Mouse (Mus musculus) cerebellum, adult 11 months (tissue): ENCODE results near the gene Stk11ip.
A peak's percentile ranks its signal among the peaks of the same experiment; 100 is the strongest.

Experiments
- DNase-seq: peaks from one replicate; pipeline ENCODE4 v3.0.0; 2022

The Stk11ip gene

DNA sequence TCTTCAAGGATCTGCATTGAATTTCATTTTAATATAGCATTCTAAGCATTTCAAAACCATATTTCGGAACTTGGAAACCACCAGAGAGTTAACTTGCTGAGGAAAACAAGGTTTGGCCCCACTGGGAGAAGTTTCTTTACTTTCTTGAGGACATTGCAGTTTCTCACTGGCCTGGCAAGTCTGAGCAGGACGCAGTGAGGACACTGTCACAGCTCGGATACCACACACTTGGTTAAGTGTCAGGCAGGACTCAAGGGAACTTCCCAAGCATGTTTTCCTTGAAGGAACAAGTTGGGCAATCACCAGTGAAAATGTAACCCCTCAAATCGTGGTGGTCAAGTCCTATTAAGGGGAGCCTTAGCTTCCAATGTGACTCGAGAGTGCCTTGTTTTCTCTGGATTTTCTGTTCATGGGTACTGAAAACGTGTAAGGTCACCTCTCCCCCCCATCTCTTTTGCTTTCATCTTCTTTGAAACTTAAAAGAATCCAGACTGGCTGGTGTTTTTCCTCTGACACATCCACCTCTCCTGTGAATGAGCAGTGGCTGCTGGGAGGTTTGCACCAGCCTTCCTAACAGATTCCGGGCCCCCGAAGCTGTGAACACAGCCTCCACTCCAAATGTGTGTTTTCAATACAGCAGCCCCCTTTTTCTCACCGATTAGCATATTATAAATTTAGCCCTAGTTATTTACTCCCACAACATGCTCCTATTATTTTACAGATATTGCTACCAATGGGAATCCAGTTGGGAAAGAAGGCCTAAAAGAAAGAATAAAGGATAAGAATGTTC is 16.9 kb upstream of the Stk11ip start:
- no peak for DNase-seq

DNA sequence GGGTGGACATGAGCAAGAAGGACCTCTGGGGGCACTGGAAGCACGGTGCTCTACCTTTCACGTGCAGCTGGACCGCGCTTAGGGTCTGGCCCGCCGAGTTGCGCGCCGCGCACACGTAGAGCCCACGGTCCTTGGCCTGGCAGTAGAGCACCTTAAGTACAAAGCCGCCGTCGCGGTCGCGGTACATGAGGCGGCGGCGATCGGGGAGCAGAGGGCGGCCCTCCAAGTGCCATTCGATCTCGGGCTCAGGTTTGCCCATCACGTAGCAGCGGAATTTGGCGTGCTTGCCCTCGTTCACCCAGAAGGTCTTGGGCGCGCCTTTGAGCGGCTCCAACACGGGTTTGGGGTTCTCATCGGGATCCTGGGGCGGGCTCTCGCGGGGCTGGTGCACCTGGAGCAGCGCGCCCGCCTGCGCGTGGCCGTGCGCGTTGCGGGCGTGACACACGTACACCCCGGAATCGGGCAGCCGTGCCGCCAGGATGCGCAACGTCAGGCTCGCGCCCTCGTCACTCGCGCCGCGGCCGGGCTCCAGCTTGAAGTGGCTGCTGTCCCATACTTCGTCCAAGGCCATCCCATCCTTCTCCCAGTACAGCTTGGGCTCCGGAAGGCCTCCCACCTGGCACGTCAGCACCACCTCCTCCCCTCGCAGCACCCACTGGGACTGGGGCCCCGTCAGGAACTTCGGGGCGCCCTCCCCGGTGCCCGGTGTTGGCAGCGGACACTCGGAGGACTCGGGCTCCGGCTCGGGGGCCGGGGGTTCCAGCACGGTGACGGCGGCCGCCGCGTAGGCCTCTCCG is 16.0 kb upstream of the Stk11ip start:
- peak; percentile 86 for DNase-seq

DNA sequence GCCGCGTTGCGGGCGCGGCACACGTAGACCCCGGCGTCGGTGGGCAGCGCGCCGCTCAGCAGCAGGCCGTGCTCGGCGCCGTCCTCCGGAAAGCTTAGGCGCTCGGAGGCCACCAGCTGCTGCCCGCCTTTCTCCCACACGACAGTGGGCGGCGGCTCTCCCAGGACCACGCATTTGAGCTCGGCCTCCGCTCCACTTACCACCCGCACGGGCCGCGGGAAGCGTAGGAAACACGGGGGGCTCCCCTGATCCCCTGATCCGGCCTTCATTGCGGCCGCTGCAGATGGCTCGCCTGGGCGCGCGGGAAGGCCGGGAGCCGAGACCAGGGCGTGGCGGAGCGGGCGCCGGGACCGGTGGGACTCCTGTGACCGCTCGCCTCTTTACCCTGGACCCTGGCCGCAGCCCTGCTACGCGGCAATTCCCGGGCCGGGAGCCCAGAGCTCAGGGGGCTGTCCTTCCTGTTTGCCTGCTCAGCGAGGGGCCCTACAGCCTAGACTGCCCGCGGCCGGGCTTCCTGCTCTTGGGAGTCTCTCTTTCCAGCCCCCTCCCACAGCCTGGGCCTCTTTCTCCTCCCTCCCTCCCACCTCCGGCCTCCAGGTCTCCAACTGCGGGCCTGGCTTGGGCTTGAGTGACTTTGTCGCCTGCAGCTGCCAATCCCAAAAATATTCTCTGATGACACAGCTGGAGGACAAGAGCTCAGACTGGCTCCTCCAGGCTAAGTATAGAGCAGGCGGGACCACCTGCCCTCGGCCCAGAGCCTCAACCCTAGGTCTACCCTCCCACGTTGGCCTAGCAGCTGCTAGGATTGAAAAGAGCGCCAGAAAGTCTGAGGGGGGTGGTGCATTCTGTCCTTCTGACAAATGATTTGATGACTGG is 15.1 kb upstream of the Stk11ip start, which contains the start of gene Obsl1:
TSS of gene Obsl1 (minus strand) at position 497 of the 876 bp plus-strand sequence.
- peak; percentile 48 for DNase-seq

DNA sequence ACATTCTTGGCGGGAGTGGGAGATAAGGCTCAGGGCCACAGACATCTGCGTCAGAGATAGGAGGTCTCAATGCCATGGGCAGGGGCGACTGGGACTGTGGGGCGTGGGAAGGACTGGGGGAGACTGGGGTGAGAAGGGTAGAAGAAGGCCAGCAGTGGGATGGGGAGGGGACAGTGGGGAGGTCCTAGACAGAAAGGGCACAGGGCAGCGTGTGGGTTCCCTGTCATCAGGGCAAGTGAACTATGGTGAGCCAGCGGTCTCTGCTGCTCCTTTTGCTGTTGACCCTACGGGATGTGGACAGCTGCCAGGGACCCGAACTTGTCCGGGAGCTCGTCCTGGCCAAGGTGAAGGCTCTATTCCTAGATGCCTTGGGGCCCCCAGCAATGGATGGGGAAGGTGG is 14.3 kb upstream of the Stk11ip start, which contains the start of gene Inha:
TSS of gene Inha (plus strand) at position 72 of the 400 bp plus-strand sequence.
- DNase-seq, result no peak

GRCm38 (mm10) chr1:75509586-75509985 is 11.7 kb upstream of the Stk11ip start:
- DNase-seq, result no peak

GRCm38 (mm10) chr1:75510154-75510553 is 11.2 kb upstream of the Stk11ip start:
- DNase-seq, result no peak

DNA sequence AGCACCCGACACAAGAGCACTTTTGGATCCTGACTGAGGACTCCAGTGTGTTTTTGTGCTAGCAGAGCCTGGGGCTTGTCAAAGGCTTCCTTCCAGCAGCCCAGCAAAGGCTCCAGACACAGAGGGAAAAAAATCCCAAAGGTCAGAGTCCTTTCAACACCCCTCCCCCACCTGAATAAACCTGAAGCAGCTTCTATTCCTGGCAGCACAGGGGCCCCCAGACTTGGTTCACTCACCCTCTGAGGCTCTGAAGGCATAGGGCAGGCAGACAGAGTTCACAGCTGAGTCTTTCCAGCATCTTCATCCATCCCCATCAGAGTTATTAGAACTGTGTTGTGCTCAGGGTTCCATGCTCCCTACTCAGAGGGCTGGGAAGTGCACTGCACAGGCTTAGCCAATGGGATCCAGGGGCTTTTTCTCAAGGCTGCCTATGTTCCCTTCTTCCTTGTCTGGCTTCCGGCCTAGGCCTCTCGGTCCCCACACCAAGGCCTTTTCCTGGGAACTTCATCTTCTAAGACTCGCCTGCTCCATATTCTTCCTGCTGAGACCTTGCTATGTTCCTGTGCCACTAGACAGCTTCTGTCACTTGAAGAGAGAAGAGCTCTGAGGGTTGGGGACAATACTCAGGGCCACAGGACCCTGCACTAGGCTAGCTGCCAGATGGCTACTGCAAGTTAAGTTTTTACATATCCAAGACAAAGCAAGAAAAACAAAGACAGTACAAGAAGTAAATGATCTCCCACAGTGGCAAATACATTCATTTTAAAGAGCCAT is 9.7 kb upstream of the Stk11ip start:
- DNase-seq, result no peak

GRCm38 (mm10) chr1:75512550-75512949 is 8.8 kb upstream of the Stk11ip start:
- no peak for DNase-seq

DNA sequence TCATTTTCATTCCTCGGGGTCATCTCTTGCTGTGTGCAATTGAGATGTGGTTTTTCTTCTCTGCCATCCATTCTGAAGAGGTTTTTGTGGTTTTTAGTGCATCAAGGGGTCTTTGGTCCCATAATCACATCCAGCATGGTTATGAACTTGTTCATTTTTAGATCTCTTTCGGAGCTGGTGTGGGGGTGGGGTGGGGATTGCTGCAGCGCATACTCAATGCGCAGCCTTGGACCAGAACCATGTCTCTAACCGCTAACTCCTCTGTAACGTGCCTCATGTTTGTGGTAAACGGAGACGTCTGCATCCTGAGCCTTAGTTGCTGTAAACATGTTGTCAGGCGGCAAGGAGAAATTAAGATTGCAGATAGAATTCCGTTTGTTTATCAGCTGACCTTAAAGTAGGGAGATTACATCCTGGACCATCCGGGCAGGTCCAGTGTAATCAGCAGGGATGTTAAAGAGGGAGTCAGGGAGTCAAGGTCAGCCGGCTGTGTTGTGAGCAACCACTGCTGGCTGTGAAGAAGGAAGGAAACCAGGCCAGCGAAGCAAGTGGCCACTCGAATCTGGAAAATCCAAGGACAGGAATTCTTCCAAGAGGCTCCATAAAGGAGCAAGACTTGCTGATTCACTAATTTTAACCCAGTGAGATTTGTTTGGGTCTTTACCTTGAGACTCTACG is 4.5 kb upstream of the Stk11ip start:
- DNase-seq, result no peak

GRCm38 (mm10) chr1:75517984-75518383 is 3.3 kb upstream of the Stk11ip start:
- no peak for DNase-seq

GRCm38 (mm10) chr1:75518427-75518826 is 2.9 kb upstream of the Stk11ip start:
- no peak for DNase-seq

DNA sequence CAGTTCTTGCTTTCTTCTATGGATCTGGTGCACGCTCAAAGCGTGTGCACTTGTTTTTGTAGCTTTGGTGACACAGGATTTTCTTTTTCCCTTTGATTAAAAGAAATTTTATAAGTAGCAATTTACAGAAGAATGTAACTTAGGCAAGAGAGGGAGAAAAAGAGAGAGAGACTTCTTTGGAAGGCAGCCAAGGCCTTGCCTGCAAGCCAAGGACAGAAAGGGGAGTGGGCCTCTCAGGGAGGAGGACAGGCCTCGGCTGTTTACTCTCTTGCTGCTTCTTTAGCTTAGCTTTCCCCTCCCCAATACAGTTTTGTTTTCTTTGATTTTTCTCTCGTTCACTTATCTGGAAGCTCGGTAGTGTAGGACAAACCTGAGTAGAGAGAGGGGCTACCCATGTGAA is 1.8 kb upstream of the Stk11ip start:
- DNase-seq, result no peak

GRCm38 (mm10) chr1:75524679-75525078 is 3.4 kb downstream of the Stk11ip start:
- DNase-seq, result no peak

DNA sequence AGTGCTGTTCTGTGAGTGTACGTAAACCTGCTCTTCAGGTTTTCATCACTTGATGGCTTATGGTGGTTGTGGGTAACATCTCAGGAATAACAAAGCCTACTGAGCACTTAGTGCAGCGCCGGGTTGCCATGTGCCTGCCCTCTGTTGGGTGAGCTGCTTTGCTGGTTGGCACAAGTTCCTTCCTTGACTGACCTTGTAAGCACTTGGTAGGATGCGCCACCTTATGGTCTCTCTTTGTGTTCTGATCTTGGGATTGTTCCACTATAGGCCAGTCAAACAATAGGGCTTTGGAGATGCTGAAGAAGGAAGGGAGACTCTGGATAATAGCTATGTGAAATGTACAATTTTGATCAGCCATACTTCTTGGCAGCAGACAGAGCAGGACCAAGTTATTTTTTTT is 9.2 kb downstream of the Stk11ip start:
- no peak for DNase-seq

- no peak for DNase-seq
These were observed 11.2 kb downstream of the Stk11ip start for GRCm38 (mm10) chr1:75532280-75533172.

DNA sequence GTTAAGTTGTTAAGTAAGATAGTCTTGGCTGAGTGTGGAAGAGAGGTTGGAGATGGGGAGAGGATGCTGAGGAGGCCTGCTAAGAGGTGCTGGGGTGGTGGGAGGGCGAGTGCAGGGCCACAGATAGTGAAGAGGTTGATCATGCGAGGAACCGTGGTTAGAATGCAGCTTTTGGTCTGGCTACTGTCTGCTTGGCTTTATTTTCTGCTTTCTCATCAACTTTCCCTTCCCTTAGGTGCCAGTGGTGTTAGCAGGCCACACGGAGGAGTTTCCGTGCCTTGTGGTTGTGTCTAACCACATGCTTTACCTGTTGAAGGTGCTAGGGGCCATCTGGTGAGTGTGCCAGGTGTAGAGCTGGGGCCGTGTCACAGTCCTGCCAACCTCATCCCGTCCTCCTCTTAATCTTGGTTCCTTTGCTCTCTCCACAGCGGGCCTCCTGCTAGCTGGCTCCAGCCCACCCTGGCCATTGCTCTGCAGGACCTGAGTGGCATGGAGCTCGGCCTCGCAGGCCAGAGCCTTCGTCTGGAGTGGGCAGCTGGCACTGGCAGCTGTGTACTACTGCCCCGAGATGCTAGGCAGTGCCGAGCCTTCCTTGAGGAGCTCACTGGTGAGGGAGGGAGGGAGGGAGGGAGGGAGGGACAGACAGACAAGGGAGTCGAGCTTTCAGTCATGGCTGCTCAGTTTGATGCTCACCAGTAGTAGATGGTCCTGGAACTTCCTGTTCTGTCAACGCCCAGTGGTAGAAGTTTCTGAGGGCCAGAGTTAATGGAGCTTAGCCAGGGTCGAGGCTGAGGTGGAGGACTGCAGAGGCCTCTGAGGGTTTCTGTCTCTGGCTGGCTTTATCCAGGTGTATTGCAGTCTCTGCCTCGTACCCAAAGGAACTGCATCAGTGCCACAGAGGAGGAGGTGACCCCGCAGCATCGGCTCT is 12.3 kb downstream of the Stk11ip start:
- DNase-seq, result no peak

DNA sequence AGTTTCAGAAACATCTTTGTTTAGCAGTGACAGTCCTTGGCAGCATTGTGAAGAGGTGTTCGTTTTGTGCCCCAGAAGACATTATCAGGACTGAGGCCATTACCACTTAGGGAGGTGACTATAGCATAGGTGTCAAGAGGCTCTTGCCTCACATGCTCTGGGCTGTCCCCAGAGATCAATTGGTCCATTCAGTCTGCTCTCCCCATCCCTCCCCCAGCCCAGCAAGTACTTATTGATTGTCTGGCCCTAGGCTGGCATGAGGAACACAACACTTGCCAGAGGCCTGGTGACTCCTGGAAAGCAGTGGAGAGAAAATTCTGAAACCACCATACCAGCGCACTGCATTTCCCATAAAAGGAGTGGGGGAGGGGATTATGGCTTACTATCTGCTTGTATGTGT is 16.3 kb downstream of the Stk11ip start:
- DNase-seq, result no peak

GRCm38 (mm10) chr1:75538597-75539190 is 17.4 kb downstream of the Stk11ip start:
- DNase-seq, result no peak

DNA sequence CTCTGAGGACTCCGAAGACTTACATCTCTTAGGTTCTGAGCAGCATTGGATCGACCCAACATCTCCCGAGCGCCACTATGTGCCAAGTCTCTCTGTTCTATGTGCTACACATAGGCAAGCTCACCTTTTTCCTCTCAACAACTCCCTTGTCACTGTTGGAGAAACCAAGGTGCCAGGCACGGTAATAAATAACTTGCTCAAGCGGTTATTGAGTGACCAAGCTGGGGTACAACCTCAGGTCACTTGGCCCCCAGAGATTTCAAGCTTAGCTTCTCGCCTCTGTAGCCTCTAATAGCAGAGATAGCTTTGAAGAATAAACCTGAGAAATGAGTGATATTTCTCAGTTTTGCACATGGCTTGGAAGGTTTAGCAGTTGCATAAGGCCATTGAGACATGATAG is 20.2 kb downstream of the Stk11ip start:
- no peak for DNase-seq
